Mouse (Mus musculus) heart, embryonic 13.5 days (tissue): ENCODE results near the gene Fgfbp1. TPM values are rescaled to one million over a fixed set of nuclear protein-coding genes. Genes with fewer than 3 reads are reported as not detected.

ENCODE experiments used
- polyA plus RNA-seq: library from polyadenylated mRNA; unstranded; fragments of >200 nt; fragmentation: Nextera tagmentation; extraction: Ambion mirVana; gene quantifications from 2 replicates; pipeline ENCODE4 v1.2.1, GENCODE M21; 2015

Gene Fgfbp1
- polyA plus RNA-seq, 1 experiment from 2014 or later = 0.45 TPM

Other genes with a start within 250 kb of the Fgfbp1 start
- gene Bst1, start 162.9 kb downstream of the Fgfbp1 start, polyA plus RNA-seq = 0.37 and 0.62 TPM in 2 replicates
- gene Fbxl5, start 160.1 kb downstream of the Fgfbp1 start, polyA plus RNA-seq = 43.2 and 45.4 TPM in 2 replicates
- gene Cd38, start 113.2 kb downstream of the Fgfbp1 start, polyA plus RNA-seq = 19.6 and 23.8 TPM in 2 replicates
- gene Gm7879, start 68.6 kb downstream of the Fgfbp1 start, polyA plus RNA-seq = 0.48 TPM in 1 of 2 replicates, not detected in the other
- gene Prom1, start 120.3 kb upstream of the Fgfbp1 start, polyA plus RNA-seq = 11.7 and 13.7 TPM in 2 replicates
- 18.1 and 22.5 TPM in 2 replicates for gene Tapt1, start 244.8 kb upstream of the Fgfbp1 start, polyA plus RNA-seq